Mouse (Mus musculus) lung, embryonic 16.5 days (tissue): ENCODE measurements at regions not wholly inside any gene's neighbourhood (a gene's known extent, or its start where the extent isn't known, plus 50 kb on each side); places are given as distances from the start of the nearest gene placed in this dataset.

Experiments used
- ATAC-seq: fragments of 200-750 bp; cut with Nextera tagmentation; 2 replicates; pipeline ENCODE4 v1.8.0; 2017; ENCODE audit warnings: low read depth, mild to moderate bottlenecking, moderate library complexity
- H3K27ac ChIP-seq: fragments of 300-500 bp; sonication (generic); 2 replicates; pipeline ENCODE4 v1.5.1; 2014; ENCODE audit warnings: mild to moderate bottlenecking, control low read depth, low read length
- H3K27me3 ChIP-seq: fragments of 300-500 bp; sonication (generic); 2 replicates; pipeline ENCODE4 v1.6.1; 2014; ENCODE audit warnings: low read depth, low read length, mixed read lengths; ENCODE audit not compliant: control insufficient read depth, insufficient read depth
- H3K36me3 ChIP-seq: fragments of 300-500 bp; sonication (generic); 2 replicates; pipeline ENCODE4 v1.6.1; 2014; ENCODE audit warnings: low read length; ENCODE audit not compliant: control insufficient read depth, insufficient read depth
- H3K4me1 ChIP-seq: fragments of 300-500 bp; sonication (generic); replicated peaks from 2 replicates; pipeline ENCODE4 v1.6.1; 2014; ENCODE audit warnings: low read length, mixed read lengths; ENCODE audit not compliant: control insufficient read depth, insufficient read depth
- H3K4me2 ChIP-seq: fragments of 300-500 bp; sonication (generic); 2 replicates; pipeline ENCODE4 v1.6.1; 2014; ENCODE audit warnings: low read depth, low read length, control low read depth
- H3K4me3 ChIP-seq: fragments of 300-500 bp; sonication (generic); 2 replicates; pipeline ENCODE4 v1.5.1; 2014; ENCODE audit warnings: mild to moderate bottlenecking, low read length, control low read depth
- H3K9ac ChIP-seq: fragments of 300-500 bp; sonication (generic); 2 replicates; pipeline ENCODE4 v1.6.1; 2014; ENCODE audit warnings: low read length, control low read depth
- H3K9me3 ChIP-seq: fragments of 300-500 bp; sonication (generic); 2 replicates; pipeline ENCODE4 v1.6.1; 2016; ENCODE audit warnings: low read length; ENCODE audit not compliant: control insufficient read depth
- WGBS: fragments of 180-500 bp; shearing (Covaris S2); extraction: QIAGEN DNeasy Blood & Tissue Kit; methylation state at CpG from one replicate; pipeline ENCODE4 v1.1.7; 2014; 5-methylcytosine and 5-hydroxymethylcytosine counted together

- no peak overlapping the region for H3K9ac ChIP-seq
- H3K4me1 ChIP-seq = no peaks in the 10 kb centered on the region
- no peak overlapping the region for H3K4me3 ChIP-seq
- H3K4me2 ChIP-seq = no peak overlapping the region
- no peaks in the 10 kb centered on the region for H3K9me3 ChIP-seq
- no peak overlapping the region for H3K27ac ChIP-seq
- WGBS = 65% methylated on average over 5 of the region's 5 CpGs
- no peak for ATAC-seq
- H3K27me3 ChIP-seq = no peaks in the 10 kb centered on the region
- no peaks in the 10 kb centered on the region for H3K36me3 ChIP-seq
Observed at GRCm38 (mm10) chr11:65530744-65531143, 257.4 kb downstream of the Map2k4 start.

- H3K9me3 ChIP-seq = no peaks in the 10 kb centered on the region
- no peaks in the 10 kb centered on the region for H3K27me3 ChIP-seq
- H3K9ac ChIP-seq = no peak overlapping the region
- H3K4me1 ChIP-seq = no peaks in the 10 kb centered on the region
- WGBS = 76% methylated on average over 19 of the region's 19 CpGs
- H3K27ac ChIP-seq = no peak overlapping the region
- H3K36me3 ChIP-seq = no peaks in the 10 kb centered on the region
- no peak overlapping the region for H3K4me2 ChIP-seq
- H3K4me3 ChIP-seq = no peak overlapping the region
- no peak for ATAC-seq
Observed at GRCm38 (mm10) chr11:65505106-65505865, 235.5 kb upstream of the Myocd start.

- H3K36me3 ChIP-seq = no peaks in the 10 kb centered on the region
- 54% methylated on average over 2 of the region's 2 CpGs for WGBS
- no peak overlapping the region for H3K27ac ChIP-seq
- H3K9ac ChIP-seq = no peak overlapping the region
- no peak overlapping the region for H3K4me2 ChIP-seq
- no peak for ATAC-seq
- H3K4me1 ChIP-seq = peaks cover 4% of the 10 kb centered on the region; the same call in 1 of the 2 replicates
- H3K9me3 ChIP-seq = no peaks in the 10 kb centered on the region
- H3K27me3 ChIP-seq = no peaks in the 10 kb centered on the region
- no peak overlapping the region for H3K4me3 ChIP-seq
Observed at GRCm38 (mm10) chr11:65497979-65498378, 228.2 kb upstream of the Myocd start.

- H3K36me3 ChIP-seq = no peaks in the 10 kb centered on the region
- 84% methylated on average over 6 of the region's 6 CpGs for WGBS
- no peak for ATAC-seq
Observed at GRCm38 (mm10) chr11:65497415-65497814, 227.6 kb upstream of the Myocd start.

GRCm38 (mm10) chr11:65495034-65495433 is 225.2 kb upstream of the Myocd start:
- peak; percentile 71; the same call in 1 of the 2 replicates for ATAC-seq
- Histone ChIP-seq H3K27me3 (no peaks in the 10 kb centered on the region), H3K4me2 (peak overlapping the region; percentile 11; the same call in 1 of the 2 replicates)

More at GRCm38 (mm10) chr11:65497415-65497814, 227.6 kb upstream of the Myocd start:
- H3K9me3 ChIP-seq = no peaks in the 10 kb centered on the region
- H3K4me2 ChIP-seq = no peak overlapping the region
- H3K27ac ChIP-seq = no peak overlapping the region
- H3K9ac ChIP-seq = no peak overlapping the region
- no peaks in the 10 kb centered on the region for H3K27me3 ChIP-seq
- H3K4me1 ChIP-seq = peaks cover 4% of the 10 kb centered on the region; the same call in 1 of the 2 replicates
- H3K4me3 ChIP-seq = no peak overlapping the region

GRCm38 (mm10) chr11:65490426-65490825 is 220.6 kb upstream of the Myocd start:
- WGBS = 84% methylated on average over 3 of the region's 3 CpGs
- peak; percentile 45; the same call in 1 of the 2 replicates for ATAC-seq

More at GRCm38 (mm10) chr11:65495034-65495433, 225.2 kb upstream of the Myocd start:
- no peaks in the 10 kb centered on the region for H3K36me3 ChIP-seq
- no peaks in the 10 kb centered on the region for H3K9me3 ChIP-seq
- no peak overlapping the region for H3K27ac ChIP-seq
- no peak overlapping the region for H3K4me3 ChIP-seq
- 11% methylated on average over 11 of the region's 11 CpGs for WGBS
- peaks cover 4% of the 10 kb centered on the region; the same call in 1 of the 2 replicates for H3K4me1 ChIP-seq
- no peak overlapping the region for H3K9ac ChIP-seq

GRCm38 (mm10) chr11:65475821-65476540 is 206.2 kb upstream of the Myocd start:
- H3K27me3 ChIP-seq = no peaks in the 10 kb centered on the region
- H3K4me1 ChIP-seq = peaks cover 23% of the 10 kb centered on the region
- no peak overlapping the region for H3K4me3 ChIP-seq
- no peaks in the 10 kb centered on the region for H3K9me3 ChIP-seq
- 44% methylated on average over 18 of the region's 18 CpGs for WGBS
- peak; percentile 79 for ATAC-seq
- no peaks in the 10 kb centered on the region for H3K36me3 ChIP-seq
- no peak overlapping the region for H3K9ac ChIP-seq
- peak overlapping the region; percentile 21 for H3K4me2 ChIP-seq
- peak overlapping the region; percentile 29; the same call in 1 of the 2 replicates for H3K27ac ChIP-seq

More at GRCm38 (mm10) chr11:65490426-65490825, 220.6 kb upstream of the Myocd start:
- H3K9ac ChIP-seq = no peak overlapping the region
- H3K4me3 ChIP-seq = no peak overlapping the region
- H3K27me3 ChIP-seq = no peaks in the 10 kb centered on the region
- no peaks in the 10 kb centered on the region for H3K36me3 ChIP-seq
- H3K4me2 ChIP-seq = no peak overlapping the region
- no peak overlapping the region for H3K27ac ChIP-seq
- peaks cover 1% of the 10 kb centered on the region; the same call in 1 of the 2 replicates for H3K4me1 ChIP-seq
- no peaks in the 10 kb centered on the region for H3K9me3 ChIP-seq

- Histone ChIP-seq H3K27me3 (no peaks in the 10 kb centered on the region), H3K4me2 (no peak overlapping the region), H3K9me3 (no peaks in the 10 kb centered on the region), H3K27ac (no peak overlapping the region), H3K36me3 (no peaks in the 10 kb centered on the region), H3K9ac (no peak overlapping the region), H3K4me3 (no peak overlapping the region), H3K4me1 (peaks cover 23% of the 10 kb centered on the region)
- ATAC-seq = peak; percentile 91
- 52% methylated on average over 12 of the region's 12 CpGs for WGBS
Observed at GRCm38 (mm10) chr11:65475302-65475701, 205.5 kb upstream of the Myocd start.
